Mouse (Mus musculus) spleen, postnatal 10 days (tissue): ENCODE measurements at regions not wholly inside any gene's neighbourhood (a gene's known extent, or its start where the extent isn't known, plus 50 kb on each side); places are given as distances from the start of the nearest gene placed in this dataset.
"Not testable (repeated sequence)": the region's sequence is repeated elsewhere in the genome, so short reads cannot be mapped to it uniquely, and the experiment has no call there.

ENCODE experiments used
- DNase-seq, 2 experiments: peaks; one replicate each; pipeline ENCODE4 v3.0.0; 2021 to 2022; ENCODE audit warnings: low spot score in 2 of 2

DNA sequence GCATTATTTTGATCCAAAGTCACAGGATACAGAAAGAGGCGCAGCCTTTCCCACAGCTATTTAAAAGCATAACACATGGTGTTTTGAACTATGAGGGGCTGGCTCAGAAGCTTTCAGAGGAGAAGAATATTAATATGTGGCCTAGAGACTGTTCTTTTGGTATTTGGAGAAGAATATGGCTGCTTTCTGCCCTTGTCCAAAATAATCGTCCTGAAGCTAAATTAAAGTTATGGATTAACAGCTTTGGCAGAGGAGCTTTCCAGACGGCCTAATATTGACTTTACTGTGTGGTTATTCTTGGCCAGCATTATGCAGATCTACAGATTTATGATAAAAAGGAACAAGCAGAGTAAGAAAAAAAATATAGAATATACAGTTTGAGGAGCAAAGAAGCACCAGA, 222.4 kb upstream of the Tmprss15 start:
- DNase-seq: no peak

DNA sequence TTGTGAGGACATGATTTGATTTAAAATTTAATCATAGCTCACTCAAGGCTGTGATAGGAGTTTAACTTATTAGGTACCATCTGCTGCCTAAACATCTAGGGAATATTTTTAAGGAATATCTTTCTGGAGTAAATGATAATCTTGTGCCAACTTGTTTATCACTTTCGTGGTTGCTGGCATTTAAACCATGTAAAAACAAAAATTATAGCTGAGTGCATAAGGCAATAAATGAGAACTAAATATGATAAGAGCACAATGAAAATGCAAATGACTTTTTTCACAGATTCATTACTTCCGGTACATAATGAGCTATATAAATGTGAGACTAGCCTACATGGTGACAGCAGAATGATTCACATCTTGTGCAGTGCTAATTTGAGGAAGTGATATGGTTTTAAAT, 221.8 kb upstream of the Tmprss15 start:
- DNase-seq: no peak

DNA sequence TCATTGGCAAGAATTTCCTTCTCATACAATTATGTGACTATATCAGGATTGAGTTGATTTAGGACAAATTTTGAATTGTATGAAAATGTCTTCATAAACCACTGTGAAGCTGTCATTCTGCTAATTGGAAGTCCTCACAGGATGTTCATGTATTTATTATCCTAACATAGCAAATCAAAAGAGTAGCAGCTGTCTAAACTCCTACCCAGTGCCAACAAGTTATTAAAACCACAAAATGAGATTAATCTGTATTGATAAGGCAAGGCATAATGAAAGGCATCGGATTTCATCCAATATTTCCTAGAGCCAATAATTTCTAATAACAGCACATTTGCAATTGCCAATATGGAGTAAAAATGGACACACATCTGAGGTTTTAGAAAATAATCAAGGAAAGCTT, 217.6 kb upstream of the Tmprss15 start:
- no peak for DNase-seq

DNA sequence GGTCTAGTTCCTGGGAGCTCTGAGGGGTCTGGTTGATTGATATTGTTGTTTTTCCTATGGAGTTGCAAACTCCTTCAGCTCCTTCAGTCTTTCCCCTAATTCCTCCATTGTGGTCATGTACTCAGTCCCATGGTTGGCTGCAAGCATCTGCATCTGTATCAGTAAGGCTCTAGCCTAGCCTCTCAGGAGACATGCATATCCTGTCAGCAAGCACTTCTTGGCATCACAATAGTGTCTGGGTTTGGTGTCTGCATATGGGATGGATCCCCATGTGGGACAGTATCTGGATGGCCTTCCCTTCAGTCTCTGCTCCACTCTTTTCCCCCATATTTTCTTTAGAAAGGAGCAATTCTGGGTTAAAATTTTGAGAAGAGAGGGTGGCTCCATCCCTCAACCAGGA, 205.7 kb upstream of the Tmprss15 start:
- not testable (repeated sequence) for DNase-seq

DNA sequence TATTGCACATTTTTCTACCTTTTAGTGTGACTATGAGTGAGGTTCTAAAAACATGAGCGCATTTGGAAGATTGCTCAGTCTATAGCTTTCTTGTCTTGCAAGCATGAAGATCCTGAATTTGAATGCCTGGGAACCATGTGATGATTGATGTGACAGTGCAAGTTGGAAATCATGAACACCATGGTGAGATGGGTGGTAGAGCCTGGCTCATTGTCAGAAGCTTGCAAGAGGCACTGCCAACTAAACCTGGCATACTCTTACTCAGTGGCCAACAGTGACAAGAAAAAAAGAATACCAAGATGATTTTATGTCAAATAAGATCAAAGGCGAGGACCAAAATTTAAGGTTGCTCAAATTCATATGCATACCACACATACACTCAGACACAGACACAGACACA, 188.1 kb upstream of the Tmprss15 start:
- no peak for DNase-seq

DNA sequence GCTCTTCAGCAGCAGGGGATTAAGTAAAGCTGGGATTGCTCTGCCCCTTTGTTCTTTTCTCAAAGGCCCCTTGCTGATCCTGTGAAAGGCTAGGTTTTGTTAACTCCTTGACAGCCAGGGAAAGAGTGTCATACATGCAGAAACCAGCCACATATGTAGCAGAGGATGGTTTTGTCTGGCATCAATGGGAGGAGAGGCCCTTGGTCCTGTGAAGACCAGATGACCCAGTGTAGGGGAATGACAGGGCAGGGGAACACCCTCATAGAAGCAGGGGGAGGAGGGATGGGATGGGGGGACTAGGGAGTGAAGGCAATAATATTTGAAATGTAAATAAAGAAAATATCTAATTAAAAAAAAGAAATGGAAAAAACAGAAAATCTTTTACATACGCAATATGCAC, 165.6 kb upstream of the Tmprss15 start:
- DNase-seq: no peak

DNA sequence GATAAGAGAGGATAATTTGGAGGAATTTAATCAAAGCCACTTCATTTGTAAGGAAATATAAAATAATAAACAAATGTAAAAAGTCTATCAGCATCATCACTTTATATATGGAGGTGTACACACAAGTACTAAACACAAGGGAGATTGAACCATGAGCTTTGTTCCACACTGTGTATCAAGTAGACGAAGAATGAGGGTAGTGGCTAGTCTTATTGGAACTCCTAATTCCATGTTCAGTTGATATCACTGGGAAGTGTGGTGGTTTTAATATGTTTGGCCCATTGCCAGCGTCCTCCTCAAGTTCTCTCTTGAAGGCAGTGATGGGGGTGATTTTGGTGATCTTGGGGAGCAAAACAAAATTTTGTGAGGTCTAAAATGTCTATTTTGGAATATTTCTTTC, 165.2 kb upstream of the Tmprss15 start:
- DNase-seq: no peak

DNA sequence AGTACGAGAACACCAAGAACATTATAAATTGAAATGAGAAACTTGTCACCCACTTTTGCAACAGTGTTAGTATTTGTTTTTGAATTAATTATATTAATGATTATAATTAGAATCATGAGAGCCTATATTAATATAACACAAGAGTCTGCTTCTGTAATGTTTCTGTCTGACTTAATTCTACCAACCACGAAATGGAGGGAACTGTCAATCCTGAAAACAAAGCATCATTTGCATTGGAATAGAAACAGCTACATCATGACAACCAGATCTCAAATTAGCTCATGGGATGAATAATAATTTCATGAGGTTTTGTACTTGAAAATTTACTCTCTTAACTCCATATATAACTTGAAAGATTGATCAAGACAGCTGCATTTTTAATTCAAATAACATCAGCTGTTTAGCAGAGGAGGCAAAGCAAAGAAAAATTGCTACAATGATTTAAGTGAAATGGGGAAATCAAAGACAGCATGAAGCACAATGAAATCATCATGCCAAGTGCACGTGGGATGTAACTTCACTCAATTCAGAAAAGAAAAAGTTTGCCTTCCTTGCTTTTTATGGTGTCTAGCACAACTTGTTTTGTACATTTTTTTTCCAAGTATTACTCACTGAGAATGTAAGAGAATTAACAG, 150.1 kb upstream of the Tmprss15 start:
- no peak for DNase-seq

DNA sequence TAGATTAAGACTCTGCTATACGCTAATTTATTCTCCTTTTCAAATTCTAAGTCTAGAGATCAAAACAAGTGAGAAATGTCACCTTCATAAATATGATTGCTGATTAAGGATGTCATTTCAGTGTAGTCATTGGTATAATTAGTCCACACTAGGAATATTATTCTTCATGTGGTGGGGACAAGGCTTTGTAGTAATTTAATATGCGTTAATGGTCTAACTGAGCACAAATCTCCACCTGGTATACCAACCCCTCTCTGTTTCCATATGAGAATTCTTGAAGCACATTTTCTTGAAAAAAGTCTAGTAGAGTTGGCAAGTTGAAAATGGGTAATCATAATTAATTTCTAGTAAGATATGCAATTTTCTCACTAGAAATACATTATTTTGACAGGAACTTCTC, 149.3 kb upstream of the Tmprss15 start:
- no peak for DNase-seq

DNA sequence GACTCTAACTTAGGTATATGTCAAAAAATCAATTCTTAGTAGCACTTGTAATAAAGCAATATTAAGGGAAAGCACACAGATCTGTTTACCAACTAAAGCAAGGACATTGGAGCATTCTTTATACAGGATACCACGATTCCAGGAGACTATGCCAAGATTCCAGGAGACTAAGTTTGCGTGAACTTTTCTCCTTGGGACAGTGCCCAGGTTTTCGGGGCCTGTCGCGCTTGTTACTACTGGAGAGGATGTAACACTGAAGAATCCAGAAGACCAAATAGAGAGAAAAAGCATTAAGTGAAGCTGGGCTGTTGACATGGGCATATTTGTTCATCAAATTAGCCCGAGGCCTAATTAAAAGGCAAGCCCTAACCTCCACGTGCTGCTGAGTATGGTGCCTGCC, 100.3 kb upstream of the Tmprss15 start:
- DNase-seq: no peak

DNA sequence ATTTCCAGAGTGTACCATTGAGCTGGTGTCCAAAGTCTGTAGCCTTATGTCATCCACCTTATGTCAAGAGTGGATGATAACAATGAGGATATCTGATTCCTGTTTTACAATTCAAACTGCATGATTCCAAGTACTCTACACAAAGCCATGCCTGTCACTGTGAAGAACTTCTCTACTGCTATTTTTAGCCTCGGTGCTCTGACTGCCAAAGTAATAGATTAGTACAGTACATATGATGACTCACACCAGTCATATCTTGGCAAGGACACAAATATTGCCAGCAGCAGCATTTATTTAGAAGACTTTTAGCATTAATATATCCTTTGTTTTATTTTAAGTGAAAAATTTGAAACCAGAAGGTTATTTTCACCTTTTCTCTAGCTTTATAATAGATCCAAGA, 95.6 kb upstream of the Tmprss15 start:
- no peak for DNase-seq

DNA sequence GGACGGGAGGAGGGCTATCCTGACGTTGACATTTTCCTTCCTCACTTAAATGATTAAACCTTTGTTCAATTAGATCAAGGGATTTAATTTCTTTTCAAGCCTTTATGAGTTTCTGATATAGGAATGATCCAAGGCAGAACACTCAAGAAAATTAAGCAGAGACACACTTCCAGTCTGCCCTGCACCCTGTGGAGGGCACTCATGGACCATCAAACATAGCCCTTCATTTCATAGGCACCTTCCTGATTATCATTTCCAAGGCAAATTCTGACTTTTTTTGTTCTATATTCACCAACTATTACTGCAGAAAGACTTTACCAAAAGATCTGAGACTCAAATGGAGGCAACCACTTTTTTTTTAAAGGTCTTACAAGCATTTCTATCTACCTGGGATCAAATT, 91.6 kb upstream of the Tmprss15 start:
- no peak for DNase-seq

DNA sequence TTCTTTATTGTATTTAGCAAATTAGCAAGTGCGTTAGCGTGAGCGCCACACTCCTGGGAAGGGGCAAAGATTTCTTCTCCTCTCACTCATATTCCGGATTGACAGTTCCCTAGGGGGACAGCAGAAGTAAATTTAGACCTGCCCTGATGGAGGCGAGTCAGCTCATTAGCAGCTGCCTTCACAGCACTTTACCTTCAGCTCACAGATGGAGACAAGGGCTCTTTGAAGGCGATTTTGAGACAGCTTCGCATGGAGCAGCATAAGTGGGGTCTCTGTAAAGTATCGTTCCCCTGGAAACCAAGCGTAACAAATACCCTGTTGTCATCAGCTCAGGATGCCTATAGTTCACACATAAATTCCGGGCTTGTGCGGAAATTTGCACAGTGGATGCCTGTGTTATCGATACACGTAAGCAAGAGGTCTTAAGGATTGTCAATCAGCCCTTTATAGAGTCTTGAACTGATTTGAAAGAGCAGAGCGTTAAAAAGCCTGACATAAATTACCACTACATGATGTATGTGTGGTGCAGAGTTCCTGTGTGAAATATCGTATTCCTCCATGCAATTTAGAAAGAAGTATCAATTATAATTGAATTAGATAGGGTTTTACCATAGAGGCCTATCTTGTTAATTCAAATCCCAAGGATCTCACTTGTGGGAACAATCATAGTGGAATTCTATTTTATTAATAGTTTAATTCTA, 86.6 kb upstream of the Tmprss15 start:
- no peak for DNase-seq

DNA sequence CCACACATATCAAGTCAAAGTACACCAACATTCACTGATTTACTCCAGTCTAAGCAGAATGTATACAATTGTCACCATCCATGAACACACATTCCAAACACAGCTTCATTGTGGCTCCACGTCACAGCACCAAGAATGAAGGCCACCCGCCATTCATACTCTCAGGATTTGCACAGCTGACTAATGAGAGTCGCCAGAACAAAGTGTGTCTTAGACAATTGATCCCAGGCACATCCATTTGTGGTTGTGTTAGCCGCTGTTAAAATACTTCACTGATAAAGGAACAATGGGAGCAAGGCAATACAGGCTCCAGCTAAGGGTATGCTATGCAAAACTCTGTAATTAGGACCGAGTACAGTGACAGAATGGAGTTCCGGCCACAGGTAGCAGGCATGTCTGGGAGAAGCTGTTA, 85.9 kb upstream of the Tmprss15 start:
- DNase-seq: no peak

DNA sequence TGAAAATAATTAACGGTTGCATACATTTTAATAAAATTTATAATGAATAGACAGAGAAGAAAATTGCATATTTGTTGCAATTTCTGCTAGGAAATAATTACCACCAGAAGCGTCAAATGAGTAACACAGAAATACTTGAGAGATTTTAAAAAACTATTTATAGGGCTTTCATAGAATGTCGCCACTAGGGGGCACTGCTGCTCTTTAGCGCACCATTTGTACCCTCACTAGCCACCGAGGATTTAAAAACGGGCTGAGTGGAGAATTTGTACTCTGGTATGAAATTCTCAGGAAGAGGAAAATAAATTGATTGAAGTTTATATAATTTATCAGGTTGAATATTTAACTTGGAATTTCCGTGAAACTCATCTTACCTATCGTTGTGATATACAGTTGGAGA, 77.3 kb upstream of the Tmprss15 start:
- DNase-seq: peak in 1 of 2 experiments; percentile 43

DNA sequence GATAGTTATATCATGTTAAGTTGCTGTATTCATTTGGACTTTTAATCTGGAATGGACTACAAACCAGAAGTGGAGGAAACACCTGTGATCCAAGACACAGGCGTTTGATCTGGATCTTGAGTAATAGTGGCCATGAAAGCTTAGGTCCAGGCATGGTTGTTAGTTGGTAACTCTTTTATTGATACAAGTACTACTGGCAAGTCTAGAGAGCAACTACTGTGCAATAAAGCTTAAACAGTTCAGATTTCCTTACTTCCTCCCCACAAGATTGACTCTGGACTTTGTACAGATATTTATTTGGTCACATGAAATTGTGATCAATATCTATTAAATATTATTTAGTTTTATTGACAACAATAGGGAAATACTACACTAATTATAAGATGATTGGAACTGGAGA, 51.9 kb upstream of the Tmprss15 start:
- DNase-seq: no peak
